Mouse (Mus musculus) neural tube, embryonic 13.5 days (tissue): ENCODE measurements around the gene Tmem30a. TPM values are rescaled to one million over a fixed set of nuclear protein-coding genes. Genes with fewer than 3 reads are reported as not detected.

Experiments used
- ATAC-seq: fragments of 200-750 bp; cut with Nextera tagmentation; 2 replicates; pipeline ENCODE4 v1.8.0; 2017; ENCODE audit warnings: low read depth, mild to moderate bottlenecking, moderate TSS enrichment, moderate library complexity
- H3K27ac ChIP-seq: fragments of 300-500 bp; sonication (generic); replicated peaks from 2 replicates; pipeline ENCODE4 v1.5.1; 2015; ENCODE audit warnings: moderate library complexity, mild to moderate bottlenecking, inconsistent platforms
- H3K27me3 ChIP-seq: fragments of 300-500 bp; sonication (generic); 2 replicates; pipeline ENCODE4 v1.6.1; 2015; ENCODE audit warnings: mild to moderate bottlenecking, inconsistent platforms
- H3K36me3 ChIP-seq: fragments of 300-500 bp; sonication (generic); 2 replicates; pipeline ENCODE4 v1.6.1; 2015; ENCODE audit warnings: mild to moderate bottlenecking, inconsistent platforms
- H3K4me1 ChIP-seq: fragments of 300-500 bp; sonication (generic); replicated peaks from 2 replicates; pipeline ENCODE4 v1.6.1; 2015; ENCODE audit warnings: inconsistent platforms
- H3K4me2 ChIP-seq: fragments of 300-500 bp; sonication (generic); 2 replicates; pipeline ENCODE4 v1.6.1; 2015; ENCODE audit warnings: inconsistent platforms, mild to moderate bottlenecking, moderate library complexity
- H3K4me3 ChIP-seq: fragments of 300-500 bp; sonication (generic); 2 replicates; pipeline ENCODE4 v1.5.1; 2015; ENCODE audit warnings: mild to moderate bottlenecking, inconsistent platforms
- H3K9ac ChIP-seq: fragments of 300-500 bp; sonication (generic); 2 replicates; pipeline ENCODE4 v1.6.1; 2015; ENCODE audit warnings: moderate library complexity, mild to moderate bottlenecking, inconsistent platforms
- H3K9me3 ChIP-seq: fragments of 300-500 bp; sonication (generic); 2 replicates; pipeline ENCODE4 v1.6.1; 2016; ENCODE audit warnings: inconsistent platforms
- WGBS: fragments of 180-500 bp; shearing (Covaris S2); methylation state at CpG from one replicate; pipeline ENCODE4 v1.1.7; 2015; 5-methylcytosine and 5-hydroxymethylcytosine counted together
- polyA plus RNA-seq: library from polyadenylated mRNA; unstranded; fragments of >200 nt; fragmentation: Nextera tagmentation; extraction: Ambion mirVana; gene quantifications from 2 replicates; pipeline ENCODE4 v1.2.1, GENCODE M21; 2015

The Tmem30a gene
- polyA plus RNA-seq: 111 and 122 TPM in 2 replicates

DNA sequence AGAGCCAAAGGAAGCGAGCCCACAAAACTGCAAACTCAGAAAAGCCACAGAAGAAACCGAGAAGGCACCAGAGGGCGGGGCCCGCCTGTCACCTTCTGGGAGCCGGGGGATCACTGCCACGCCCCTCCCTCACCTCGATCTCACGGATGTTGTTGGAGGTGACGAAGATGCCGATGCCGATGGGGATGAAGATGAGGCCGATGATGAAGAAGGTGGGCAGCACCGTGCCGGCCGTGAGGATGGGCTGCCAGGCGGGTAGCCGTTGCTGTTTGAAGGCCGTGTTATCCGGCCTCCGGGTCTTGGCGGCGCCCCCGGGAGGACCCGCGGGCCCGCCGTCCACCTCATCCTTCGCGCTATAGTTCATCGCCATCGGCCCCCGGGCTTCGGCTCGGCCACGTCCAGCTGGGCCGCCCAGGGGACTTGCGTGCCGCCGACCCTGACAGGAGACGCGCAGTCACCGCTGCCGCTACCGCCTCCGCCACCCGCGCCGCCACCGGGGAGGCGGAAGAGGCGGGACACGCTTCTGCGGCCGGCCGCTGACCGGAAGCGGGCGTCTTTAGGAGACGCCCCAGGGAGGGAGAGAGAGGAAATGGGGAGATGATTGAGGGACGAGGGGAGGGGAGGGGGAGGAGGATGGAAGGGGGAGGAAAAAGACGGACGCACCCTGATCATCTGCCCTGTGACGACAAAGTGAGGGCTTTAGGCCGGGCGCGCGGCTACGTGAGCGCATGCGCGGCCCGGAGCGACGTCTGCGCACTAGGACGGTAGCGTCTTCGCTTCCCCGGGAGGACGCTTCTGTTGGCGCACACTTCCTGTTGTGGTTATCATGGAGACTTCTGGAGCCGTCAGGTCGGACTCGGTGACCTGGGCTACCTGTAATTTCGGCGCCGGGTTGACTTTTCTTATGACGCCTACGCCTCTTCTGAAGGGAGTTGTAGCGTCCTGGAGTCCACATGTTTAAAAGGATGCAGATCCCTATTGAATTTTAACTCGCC, at the start of gene Tmem30a:
Gene Tmem30a (minus strand): TSS at position 667 of the 995 bp plus-strand sequence.
- peak within 1 kb of the TSS; percentile 86 for H3K9ac ChIP-seq

DNA sequence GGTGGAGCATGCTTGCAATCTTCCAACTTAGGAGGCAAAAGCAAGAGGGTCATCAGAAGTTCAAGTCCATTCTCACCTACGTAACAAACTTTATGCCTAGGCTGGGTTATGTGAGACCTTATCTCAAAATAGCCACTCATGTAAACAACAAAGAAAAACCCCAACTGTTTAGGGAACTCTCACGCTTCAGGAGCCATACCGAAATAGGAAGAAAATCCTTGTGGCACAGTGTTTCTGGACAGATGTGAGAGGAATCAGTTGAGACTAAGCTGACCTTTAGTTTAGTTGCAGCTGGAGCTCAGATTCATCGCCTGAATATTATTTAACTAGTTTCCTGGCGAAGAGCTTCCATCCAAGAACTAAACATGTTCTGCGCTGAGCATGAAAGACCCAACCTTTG, 49.3 kb upstream of the Tmem30a start:
- ATAC-seq: no peak

More for the DNA sequence above, at the start of gene Tmem30a:
- H3K36me3 ChIP-seq: no peaks in the 10 kb centered on the region
- H3K4me2 ChIP-seq: peak within 1 kb of the TSS; percentile 78
- under 1% methylated on average over 91 of the region's 91 CpGs for WGBS
- no peaks in the 10 kb centered on the region for H3K27me3 ChIP-seq
- H3K9me3 ChIP-seq: no peaks in the 10 kb centered on the region
- peak within 1 kb of the TSS; percentile 88 for H3K27ac ChIP-seq
- ATAC-seq: peak; percentile 99
- peak within 1 kb of the TSS; percentile 71 for H3K4me3 ChIP-seq
- peaks cover 34% of the 10 kb centered on the region for H3K4me1 ChIP-seq

DNA sequence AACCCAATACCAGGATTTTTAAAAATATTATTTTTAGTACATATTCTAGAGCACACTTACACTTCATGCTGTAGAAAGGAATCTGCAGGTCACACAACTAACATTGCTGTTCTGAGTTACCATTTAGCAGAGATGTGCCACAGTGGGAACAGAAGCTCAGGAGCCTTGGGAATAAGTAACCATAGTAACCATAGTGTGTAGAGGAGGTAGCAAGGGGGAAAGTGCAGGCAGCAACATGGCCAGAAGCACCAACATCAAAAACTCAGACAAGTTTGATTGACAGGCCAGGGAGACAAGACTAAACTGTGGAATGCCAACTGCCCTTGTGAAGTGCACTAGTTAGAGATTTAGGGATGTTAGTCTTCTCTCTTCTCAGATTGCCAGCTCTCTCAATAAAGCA, 48.7 kb upstream of the Tmem30a start:
- no peaks in the 10 kb centered on the region for H3K27me3 ChIP-seq
- H3K4me1 ChIP-seq: no peaks in the 10 kb centered on the region
- H3K9ac ChIP-seq: no peak overlapping the region
- ATAC-seq: no peak
- no peak overlapping the region for H3K4me3 ChIP-seq
- H3K4me2 ChIP-seq: no peak overlapping the region
- no peaks in the 10 kb centered on the region for H3K9me3 ChIP-seq
- no peaks in the 10 kb centered on the region for H3K36me3 ChIP-seq
- no peak overlapping the region for H3K27ac ChIP-seq

More for the DNA sequence above, 49.3 kb upstream of the Tmem30a start:
- no peaks in the 10 kb centered on the region for H3K9me3 ChIP-seq
- no peak overlapping the region for H3K27ac ChIP-seq
- no peak overlapping the region for H3K4me3 ChIP-seq
- H3K27me3 ChIP-seq: no peaks in the 10 kb centered on the region
- H3K9ac ChIP-seq: no peak overlapping the region
- no peaks in the 10 kb centered on the region for H3K36me3 ChIP-seq
- H3K4me2 ChIP-seq: no peak overlapping the region
- 89% methylated on average over 6 of the region's 6 CpGs for WGBS
- H3K4me1 ChIP-seq: no peaks in the 10 kb centered on the region

DNA sequence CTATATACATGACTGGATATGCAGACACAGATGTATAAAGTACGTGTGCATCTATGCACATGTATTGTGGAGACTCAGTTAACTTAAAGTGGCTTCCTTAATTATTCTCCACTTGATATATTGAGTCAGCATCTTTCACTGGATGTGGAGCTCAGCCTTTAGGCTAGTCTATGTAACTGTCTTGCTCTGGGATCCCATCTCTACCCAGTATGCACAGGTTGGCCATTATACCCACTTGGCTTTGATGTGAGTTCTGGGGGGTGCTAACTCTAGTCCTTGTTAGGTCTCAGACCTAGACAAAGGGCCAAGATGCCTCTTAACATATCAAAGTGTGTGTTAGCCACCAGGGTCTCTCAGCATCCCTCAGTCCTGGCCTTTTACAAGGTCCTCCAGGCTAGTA, 38.0 kb upstream of the Tmem30a start:
- Histone ChIP-seq H3K36me3 (no peaks in the 10 kb centered on the region), H3K27ac (no peak overlapping the region), H3K9ac (no peak overlapping the region), H3K4me3 (no peak overlapping the region), H3K4me2 (no peak overlapping the region), H3K27me3 (no peaks in the 10 kb centered on the region), H3K9me3 (no peaks in the 10 kb centered on the region), H3K4me1 (peaks cover 12% of the 10 kb centered on the region; the same call in 1 of the 2 replicates)
- 81% methylated on average over 1 of the region's 1 CpGs for WGBS
- peak; percentile 23; the same call in 1 of the 2 replicates for ATAC-seq

DNA sequence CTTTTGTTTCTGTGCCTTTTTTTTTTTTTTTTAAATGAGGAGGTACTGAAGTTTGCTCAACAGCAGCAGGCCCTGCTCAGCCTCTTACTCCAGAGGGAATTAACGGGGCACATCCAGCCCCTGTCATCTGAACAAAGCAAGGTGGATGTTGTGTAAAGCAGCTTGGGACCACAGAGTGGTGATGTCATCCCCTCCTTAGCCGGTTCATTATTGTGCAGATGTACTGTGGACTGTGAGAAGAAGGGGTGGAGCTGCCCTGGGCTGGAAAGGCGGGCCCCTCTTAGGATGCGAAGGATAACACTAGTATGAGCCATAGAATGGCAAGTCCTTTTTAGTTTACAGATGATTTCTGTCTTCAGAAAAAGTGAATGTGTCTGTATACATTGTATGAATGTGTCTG, 37.6 kb upstream of the Tmem30a start:
- no peak overlapping the region for H3K27ac ChIP-seq
- 16% methylated on average over 4 of the region's 4 CpGs for WGBS
- H3K4me2 ChIP-seq: peak overlapping the region; percentile 39
- H3K9me3 ChIP-seq: no peaks in the 10 kb centered on the region
- no peaks in the 10 kb centered on the region for H3K27me3 ChIP-seq
- ATAC-seq: peak; percentile 83
- peaks cover 12% of the 10 kb centered on the region; the same call in 1 of the 2 replicates for H3K4me1 ChIP-seq
- no peak overlapping the region for H3K9ac ChIP-seq
- H3K36me3 ChIP-seq: no peaks in the 10 kb centered on the region
- H3K4me3 ChIP-seq: no peak overlapping the region

DNA sequence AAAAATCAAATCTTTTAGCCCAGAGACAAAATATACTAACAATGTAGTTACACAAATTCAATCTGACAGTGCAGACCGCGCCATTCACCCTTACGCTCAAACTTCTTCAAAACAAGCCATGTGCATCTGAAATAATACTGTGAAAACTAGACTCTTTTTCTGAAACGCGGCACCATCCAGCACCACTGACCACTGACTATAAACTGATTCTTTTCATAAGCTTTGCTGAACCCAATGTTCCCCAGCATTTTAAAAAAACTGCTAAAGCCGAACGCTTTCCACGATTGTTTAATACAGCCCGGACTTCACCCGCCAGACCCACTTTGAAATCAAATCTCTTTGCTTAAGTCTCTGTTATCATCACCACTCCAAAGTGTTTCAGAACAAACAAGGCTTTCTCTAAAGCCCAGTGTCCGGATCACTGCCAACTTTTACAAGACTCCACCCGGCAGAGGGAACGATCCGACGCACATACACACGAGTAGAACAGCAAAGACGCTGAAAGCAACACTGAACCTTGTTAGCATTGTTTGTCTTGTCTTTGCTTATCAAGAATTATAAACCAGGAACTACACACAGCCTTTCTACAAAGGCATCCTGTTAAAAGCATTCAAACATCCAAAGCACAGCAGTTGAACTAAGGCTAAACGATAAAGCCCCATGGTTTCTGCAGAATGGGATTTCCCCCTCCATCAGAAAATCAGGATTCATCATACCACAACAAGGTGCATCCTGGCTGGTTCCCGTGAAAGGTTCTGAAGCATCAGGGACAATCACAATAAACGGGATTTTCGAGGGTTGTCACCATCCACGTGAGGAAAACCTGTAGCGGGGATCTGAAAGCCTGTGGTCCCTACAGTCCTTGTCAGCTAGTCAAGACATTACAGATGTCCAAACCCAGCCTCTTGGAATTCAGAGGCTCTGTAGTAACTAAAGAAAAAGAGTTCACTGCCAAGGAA, 36.8 kb upstream of the Tmem30a start:
- 58% methylated on average over 23 of the region's 23 CpGs for WGBS
- H3K27me3 ChIP-seq: no peaks in the 10 kb centered on the region
- H3K4me3 ChIP-seq: peak overlapping the region; percentile 17; the same call in 1 of the 2 replicates
- no peaks in the 10 kb centered on the region for H3K36me3 ChIP-seq
- H3K4me1 ChIP-seq: peaks cover 12% of the 10 kb centered on the region; the same call in 1 of the 2 replicates
- H3K9ac ChIP-seq: no peak overlapping the region
- no peak for ATAC-seq
- H3K27ac ChIP-seq: no peak overlapping the region
- H3K4me2 ChIP-seq: peak overlapping the region; percentile 39
- no peaks in the 10 kb centered on the region for H3K9me3 ChIP-seq

DNA sequence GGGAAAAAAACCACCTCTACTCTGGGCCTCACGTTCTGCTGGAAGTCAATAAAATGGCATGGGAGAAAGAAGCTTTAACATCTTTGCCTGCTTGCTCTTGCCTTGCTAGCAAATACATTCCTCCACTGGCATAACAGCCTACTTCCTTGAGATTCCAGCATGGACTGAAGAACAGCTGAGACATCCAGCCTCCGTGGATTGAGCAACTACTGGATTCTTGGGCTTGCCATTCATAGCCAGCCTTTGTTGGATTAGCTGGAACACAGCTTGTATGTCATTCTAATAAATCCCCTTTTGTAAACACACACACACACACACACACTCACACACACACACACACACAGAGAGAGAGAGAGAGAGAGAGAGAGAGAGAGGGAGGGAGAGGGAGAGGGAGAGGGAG, 33.8 kb upstream of the Tmem30a start:
- Histone ChIP-seq H3K4me3 (no peak overlapping the region), H3K27me3 (no peaks in the 10 kb centered on the region), H3K9me3 (no peaks in the 10 kb centered on the region), H3K4me1 (peaks cover 12% of the 10 kb centered on the region; the same call in 1 of the 2 replicates), H3K9ac (no peak overlapping the region), H3K36me3 (no peaks in the 10 kb centered on the region), H3K4me2 (no peak overlapping the region), H3K27ac (no peak overlapping the region)
- ATAC-seq: no peak
- WGBS: 56% methylated on average over 2 of the region's 2 CpGs

DNA sequence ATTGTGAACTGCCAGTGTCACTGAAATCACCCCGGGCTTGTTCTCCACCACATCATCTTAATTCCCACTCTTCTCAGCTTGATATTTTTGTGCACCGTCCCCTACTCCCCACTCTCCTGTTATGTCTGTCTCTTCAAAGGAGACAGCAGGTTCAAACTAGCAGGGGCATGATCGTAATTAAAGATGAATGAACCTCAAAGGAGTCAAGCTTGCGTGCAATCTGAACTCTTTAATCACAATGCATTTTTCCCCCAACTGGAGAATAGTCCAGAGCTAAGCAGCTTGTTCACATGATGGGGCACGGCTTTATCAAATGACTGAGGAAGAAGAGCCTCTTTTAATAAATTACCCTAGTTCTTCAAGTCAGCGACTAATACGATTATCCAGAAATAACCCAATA, 32.2 kb upstream of the Tmem30a start:
- Histone ChIP-seq H3K27ac (no peak overlapping the region), H3K27me3 (no peaks in the 10 kb centered on the region), H3K9me3 (no peaks in the 10 kb centered on the region), H3K4me1 (peaks cover 8% of the 10 kb centered on the region; the same call in 1 of the 2 replicates), H3K4me2 (no peak overlapping the region), H3K36me3 (no peaks in the 10 kb centered on the region), H3K4me3 (no peak overlapping the region), H3K9ac (no peak overlapping the region)
- 32% methylated on average over 7 of the region's 7 CpGs for WGBS
- ATAC-seq: no peak

DNA sequence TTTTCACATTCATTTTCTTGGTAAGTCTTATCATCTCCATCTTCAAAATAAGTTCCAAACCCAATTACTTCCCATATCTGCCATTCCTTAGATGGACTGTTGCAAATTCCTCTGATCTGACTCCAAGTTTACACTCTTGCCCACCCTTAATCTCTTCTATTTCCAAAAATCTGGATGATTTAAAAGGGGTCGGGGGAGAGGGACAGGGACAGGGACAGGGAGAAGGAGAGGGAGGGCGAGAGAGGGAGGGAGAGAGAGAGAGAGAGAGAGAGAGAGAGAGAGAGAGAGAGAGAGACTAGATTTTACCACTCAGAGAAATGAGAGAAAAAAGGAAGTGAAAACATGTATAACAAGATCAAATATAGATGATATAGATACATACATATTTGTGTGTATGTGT, 30.5 kb upstream of the Tmem30a start:
- Histone ChIP-seq H3K4me2 (no peak overlapping the region), H3K9ac (no peak overlapping the region), H3K4me3 (no peak overlapping the region), H3K27ac (no peak overlapping the region), H3K27me3 (no peaks in the 10 kb centered on the region), H3K4me1 (no peaks in the 10 kb centered on the region), H3K9me3 (no peaks in the 10 kb centered on the region), H3K36me3 (0 out of 2 replicates have a peak, but pooled peaks cover under 1% of the 10 kb centered on the region)
- ATAC-seq: no peak
- WGBS: 42% methylated on average over 2 of the region's 2 CpGs

DNA sequence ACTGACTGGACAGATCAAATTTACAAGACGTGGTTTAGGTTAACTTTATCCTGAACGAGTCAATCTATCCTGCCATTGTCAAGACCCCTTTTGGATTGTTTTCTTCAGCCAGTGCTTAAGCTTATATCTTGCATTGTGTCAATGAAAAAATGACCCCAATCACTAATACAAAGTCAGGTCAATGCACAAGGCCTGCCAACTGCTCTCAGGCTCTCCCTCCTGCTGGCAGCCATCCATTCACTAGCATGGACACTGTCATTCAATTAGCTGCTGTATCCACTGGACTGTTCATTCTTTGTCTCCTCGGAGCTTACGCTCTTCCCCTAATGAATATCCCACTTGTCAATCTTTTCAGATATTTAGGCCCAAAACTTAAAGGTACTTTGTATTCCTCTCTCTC, 30.1 kb upstream of the Tmem30a start:
- no peaks in the 10 kb centered on the region for H3K4me1 ChIP-seq
- no peak overlapping the region for H3K27ac ChIP-seq
- 19% methylated on average over 4 of the region's 4 CpGs for WGBS
- H3K9me3 ChIP-seq: no peaks in the 10 kb centered on the region
- H3K27me3 ChIP-seq: no peaks in the 10 kb centered on the region
- H3K4me3 ChIP-seq: no peak overlapping the region
- no peak overlapping the region for H3K4me2 ChIP-seq
- no peak overlapping the region for H3K9ac ChIP-seq
- H3K36me3 ChIP-seq: 0 out of 2 replicates have a peak, but pooled peaks cover 4% of the 10 kb centered on the region
- no peak for ATAC-seq

DNA sequence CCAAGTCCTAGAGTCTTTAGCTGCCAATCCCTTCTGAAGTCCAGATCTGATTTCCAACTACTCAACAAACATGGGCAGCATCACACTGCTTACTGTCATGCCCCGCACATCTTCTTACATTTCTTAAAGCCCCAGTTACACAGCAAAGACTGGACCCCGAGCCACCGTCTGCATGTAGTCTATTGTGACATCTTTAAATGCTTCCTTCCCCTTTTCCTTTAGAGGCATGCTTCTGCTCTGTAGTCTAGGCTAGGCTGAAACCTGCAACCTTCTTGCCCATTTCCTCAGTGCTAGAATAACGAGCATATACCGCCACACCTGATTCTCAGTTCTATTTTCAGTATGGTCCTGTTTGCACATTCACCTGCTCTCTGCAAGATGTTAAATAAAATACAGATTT, 23.2 kb upstream of the Tmem30a start:
- 94% methylated on average over 5 of the region's 5 CpGs for WGBS
- ATAC-seq: no peak
- Histone ChIP-seq H3K4me2 (no peak overlapping the region), H3K36me3 (0 out of 2 replicates have a peak, but pooled peaks cover 8% of the 10 kb centered on the region), H3K9me3 (no peaks in the 10 kb centered on the region), H3K9ac (no peak overlapping the region), H3K4me3 (no peak overlapping the region), H3K4me1 (no peaks in the 10 kb centered on the region), H3K27me3 (no peaks in the 10 kb centered on the region), H3K27ac (no peak overlapping the region)
